Mouse (Mus musculus): ENCODE results near the gene Il27ra. TPM values are rescaled to one million over a fixed set of nuclear protein-coding genes. Genes with fewer than 3 reads are reported as not detected.
"Not testable (repeated sequence)": the region's sequence is repeated elsewhere in the genome, so short reads cannot be mapped to it uniquely, and the experiment has no call there.

Gene Il27ra
- polyA plus RNA-seq, 1 experiment from 2014 or later: 2.9 TPM

- peaks cover 50% of the 10 kb centered on the region for H3K36me3 ChIP-seq (ENCODE audit: insufficient read depth, low read length)
- no peak overlapping the region for H3K27ac ChIP-seq (ENCODE audit: low read length)
- peaks cover 7% of the 10 kb centered on the region for H3K4me1 ChIP-seq (ENCODE audit: insufficient read depth, low read length)
- no peaks in the 10 kb centered on the region for H3K27me3 ChIP-seq (ENCODE audit: insufficient read depth, low read length)
- H3K9me3 ChIP-seq (ENCODE audit: low read length): no peaks in the 10 kb centered on the region
- H3K4me3 ChIP-seq (ENCODE audit: low read length): no peak overlapping the region
- H3K9ac ChIP-seq (replicated peaks; ENCODE audit: low read length): no peak overlapping the region
- no peak overlapping the region for H3K4me2 ChIP-seq (replicated peaks; ENCODE audit: low read depth, low read length)
- no peak for ATAC-seq (ENCODE audit: low FRiP score, low TSS enrichment)
- WGBS: 56% methylated on average over 2 of the region's 2 CpGs
Measured at GRCm38 (mm10) chr8:83992488-83992887, 49.9 kb downstream of the Il27ra start.

DNA sequence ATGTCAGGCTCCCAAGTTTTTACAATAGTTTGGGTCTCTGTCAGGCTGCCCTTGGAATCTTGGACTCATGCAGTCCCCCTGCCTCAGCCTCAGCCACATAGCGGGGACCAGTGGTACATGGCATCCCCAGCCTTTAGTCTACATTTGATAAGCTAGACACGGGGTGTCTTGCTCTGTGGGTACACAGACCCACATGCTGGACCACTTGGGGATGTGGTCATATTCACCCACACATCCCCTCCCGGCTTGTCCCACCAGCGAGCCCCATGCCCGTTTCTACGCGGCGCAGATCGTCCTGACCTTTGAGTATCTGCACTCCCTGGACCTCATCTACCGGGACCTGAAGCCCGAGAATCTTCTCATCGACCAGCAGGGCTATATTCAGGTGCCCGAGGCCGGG, 52.2 kb downstream of the Il27ra start:
- no peak overlapping the region for H3K4me2 ChIP-seq (replicated peaks; ENCODE audit: low read depth, low read length)
- no peak overlapping the region for H3K27ac ChIP-seq (ENCODE audit: low read length)
- no peak overlapping the region for H3K9ac ChIP-seq (replicated peaks; ENCODE audit: low read length)
- no peak for ATAC-seq (ENCODE audit: low FRiP score, low TSS enrichment)
- no peaks in the 10 kb centered on the region for H3K27me3 ChIP-seq (ENCODE audit: insufficient read depth, low read length)
- no peaks in the 10 kb centered on the region for H3K9me3 ChIP-seq (ENCODE audit: low read length)
- H3K4me3 ChIP-seq (ENCODE audit: low read length): no peak overlapping the region
- H3K4me1 ChIP-seq (ENCODE audit: insufficient read depth, low read length): no peaks in the 10 kb centered on the region
- 93% methylated on average over 14 of the region's 14 CpGs for WGBS
- peaks cover 70% of the 10 kb centered on the region for H3K36me3 ChIP-seq (ENCODE audit: insufficient read depth, low read length)

DNA sequence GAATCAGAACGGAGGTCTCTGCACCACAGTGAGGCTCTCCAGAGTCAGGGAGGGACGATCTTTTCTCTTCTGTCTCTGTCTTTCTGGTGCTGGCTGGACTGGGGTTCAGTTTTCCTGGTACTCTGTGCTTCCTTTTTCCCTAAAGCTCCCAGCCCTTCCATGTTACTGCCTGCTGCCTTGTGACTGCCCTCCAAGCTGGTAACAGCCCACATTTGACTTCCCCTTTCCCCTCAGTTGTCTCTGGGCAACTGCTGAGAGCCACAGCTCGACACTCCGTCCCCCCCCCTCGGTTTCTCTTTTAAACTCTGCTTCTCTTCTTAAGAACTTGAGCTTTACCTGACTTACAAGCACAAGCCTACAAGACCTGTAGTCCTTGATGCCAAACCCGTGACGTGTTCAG, 53.1 kb downstream of the Il27ra start:
- Histone ChIP-seq H3K27me3 (ENCODE audit: insufficient read depth, low read length) (no peaks in the 10 kb centered on the region), H3K4me3 (ENCODE audit: low read length) (no peak overlapping the region), H3K36me3 (ENCODE audit: insufficient read depth, low read length) (peaks cover 73% of the 10 kb centered on the region), H3K4me2 (replicated peaks; ENCODE audit: low read depth, low read length) (no peak overlapping the region), H3K27ac (ENCODE audit: low read length) (no peak overlapping the region), H3K4me1 (ENCODE audit: insufficient read depth, low read length) (no peaks in the 10 kb centered on the region), H3K9me3 (ENCODE audit: low read length) (no peaks in the 10 kb centered on the region), H3K9ac (replicated peaks; ENCODE audit: low read length) (no peak overlapping the region)
- WGBS: 86% methylated on average over 7 of the region's 7 CpGs
- no peak for ATAC-seq (ENCODE audit: low FRiP score, low TSS enrichment)

DNA sequence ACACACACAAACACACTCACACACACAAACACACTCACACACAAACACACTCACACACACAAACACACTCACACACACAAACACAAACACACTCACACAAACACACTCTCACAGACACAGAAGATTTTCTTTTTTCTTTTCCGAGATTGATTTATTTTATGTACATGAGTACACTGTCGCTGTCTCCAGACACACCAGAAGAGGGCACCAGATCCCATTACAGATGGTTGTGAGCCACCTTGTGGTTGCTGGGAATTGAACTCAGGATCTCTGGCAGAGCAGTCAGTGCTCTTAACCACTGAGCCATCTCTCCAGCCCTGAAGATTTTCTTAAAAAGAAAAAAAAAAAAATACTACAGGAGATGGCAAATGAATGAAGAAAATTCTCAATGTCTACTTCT, 59.2 kb downstream of the Il27ra start:
- H3K27ac ChIP-seq (ENCODE audit: low read length); H3K27me3 ChIP-seq (ENCODE audit: insufficient read depth, low read length); H3K4me2 ChIP-seq (replicated peaks; ENCODE audit: low read depth, low read length); H3K4me3 ChIP-seq (ENCODE audit: low read length); H3K9me3 ChIP-seq (ENCODE audit: low read length); H3K4me1 ChIP-seq (ENCODE audit: insufficient read depth, low read length); ATAC-seq (ENCODE audit: low FRiP score, low TSS enrichment); H3K9ac ChIP-seq (replicated peaks; ENCODE audit: low read length): not testable (repeated sequence)
- 98% methylated on average over 2 of the region's 2 CpGs for WGBS
- H3K36me3 ChIP-seq (ENCODE audit: insufficient read depth, low read length): peaks cover 68% of the 10 kb centered on the region

- Histone ChIP-seq H3K4me3 (ENCODE audit: low read length) (no peak overlapping the region), H3K4me1 (ENCODE audit: insufficient read depth, low read length) (peaks cover 6% of the 10 kb centered on the region), H3K27me3 (ENCODE audit: insufficient read depth, low read length) (no peaks in the 10 kb centered on the region), H3K36me3 (ENCODE audit: insufficient read depth, low read length) (peaks cover 60% of the 10 kb centered on the region), H3K4me2 (replicated peaks; ENCODE audit: low read depth, low read length) (no peak overlapping the region), H3K9me3 (ENCODE audit: low read length) (no peaks in the 10 kb centered on the region; the same call in 1 of the 2 replicates), H3K27ac (ENCODE audit: low read length) (no peak overlapping the region), H3K9ac (replicated peaks; ENCODE audit: low read length) (no peak overlapping the region)
- 80% methylated on average over 4 of the region's 4 CpGs for WGBS
- no peak for ATAC-seq (ENCODE audit: low FRiP score, low TSS enrichment)
Measured at GRCm38 (mm10) chr8:83982449-83982848, 59.9 kb downstream of the Il27ra start.

GRCm38 (mm10) chr8:83981533-83981932, 60.9 kb downstream of the Il27ra start:
- Histone ChIP-seq H3K36me3 (ENCODE audit: insufficient read depth, low read length) (peaks cover 51% of the 10 kb centered on the region), H3K27ac (ENCODE audit: low read length) (no peak overlapping the region), H3K9me3 (ENCODE audit: low read length) (no peaks in the 10 kb centered on the region; the same call in 1 of the 2 replicates), H3K4me1 (ENCODE audit: insufficient read depth, low read length) (peaks cover 13% of the 10 kb centered on the region), H3K4me3 (ENCODE audit: low read length) (no peak overlapping the region), H3K27me3 (ENCODE audit: insufficient read depth, low read length) (no peaks in the 10 kb centered on the region), H3K4me2 (replicated peaks; ENCODE audit: low read depth, low read length) (no peak overlapping the region), H3K9ac (replicated peaks; ENCODE audit: low read length) (no peak overlapping the region)
- WGBS: 97% methylated on average over 7 of the region's 7 CpGs
- no peak for ATAC-seq (ENCODE audit: low FRiP score, low TSS enrichment)

DNA sequence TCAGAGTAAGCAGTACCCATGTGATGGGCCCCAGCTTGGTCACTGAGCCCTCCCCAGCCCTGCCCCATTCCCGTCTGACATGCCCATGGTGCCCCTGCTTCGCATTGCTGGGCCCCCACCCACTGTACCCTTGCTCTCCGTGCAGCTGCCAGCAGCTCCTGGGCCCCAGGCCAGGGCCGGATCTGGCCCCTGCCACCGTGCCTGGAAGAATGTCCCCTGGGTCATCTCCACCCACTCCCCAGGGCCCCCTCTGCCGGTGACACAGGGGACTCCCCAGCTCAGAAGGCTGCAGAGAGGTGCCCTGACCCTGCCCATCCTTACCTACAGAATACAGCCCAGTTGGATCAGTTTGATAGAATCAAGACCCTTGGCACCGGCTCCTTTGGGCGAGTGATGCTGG, 61.5 kb downstream of the Il27ra start:
- H3K4me1 ChIP-seq (ENCODE audit: insufficient read depth, low read length): peaks cover 13% of the 10 kb centered on the region
- WGBS: 84% methylated on average over 8 of the region's 8 CpGs
- H3K9me3 ChIP-seq (ENCODE audit: low read length): no peaks in the 10 kb centered on the region; the same call in 1 of the 2 replicates
- peaks cover 45% of the 10 kb centered on the region for H3K36me3 ChIP-seq (ENCODE audit: insufficient read depth, low read length)
- no peaks in the 10 kb centered on the region for H3K27me3 ChIP-seq (ENCODE audit: insufficient read depth, low read length)
- H3K4me3 ChIP-seq (ENCODE audit: low read length): no peak overlapping the region
- no peak overlapping the region for H3K4me2 ChIP-seq (replicated peaks; ENCODE audit: low read depth, low read length)
- H3K27ac ChIP-seq (ENCODE audit: low read length): no peak overlapping the region
- no peak for ATAC-seq (ENCODE audit: low FRiP score, low TSS enrichment)
- H3K9ac ChIP-seq (replicated peaks; ENCODE audit: low read length): no peak overlapping the region

MicroRNAs within 50 kb of the gene (microRNA counts, 519-probe panel; counts per million panel counts)
- microRNA mmu-miR-1199 (104 counts per million, percentile 35 among the panel's probes with 10 or more counts), microRNA mmu-miR-709 (2,491 counts per million, percentile 61 among the panel's probes with 10 or more counts)

Small RNA genes within 50 kb of the gene (microRNA-seq; reads per million reads assigned to microRNA genes)
- gene Mir1199 (1.4 reads per million), gene Mir709 (not detected), gene Mir8111 (3.8 reads per million, percentile 18 among the genes with 10 or more reads in this experiment)

Other genes with a start within 250 kb of the Il27ra start
- 17.8 and 19.6 TPM in 2 replicates for gene Adgrl1, start 142.5 kb downstream of the Il27ra start, polyA plus RNA-seq (2015; fragmentation: Nextera tagmentation; extraction: Ambion mirVana)
- gene Gm10644, start 87.4 kb downstream of the Il27ra start, polyA plus RNA-seq (2015; fragmentation: Nextera tagmentation; extraction: Ambion mirVana): 0.85 and 1.0 TPM in 2 replicates
- gene Asf1b, start 87.1 kb downstream of the Il27ra start, polyA plus RNA-seq (2015; fragmentation: Nextera tagmentation; extraction: Ambion mirVana): 58.2 and 65.1 TPM in 2 replicates
- gene Prkaca, start 69.6 kb downstream of the Il27ra start, polyA plus RNA-seq (2015; fragmentation: Nextera tagmentation; extraction: Ambion mirVana): 105 and 143 TPM in 2 replicates
- 9.4 and 11.6 TPM in 2 replicates for gene Samd1, start 44.9 kb downstream of the Il27ra start, polyA plus RNA-seq (2015; fragmentation: Nextera tagmentation; extraction: Ambion mirVana)
- gene 1700067K01Rik, start 41.1 kb downstream of the Il27ra start, polyA plus RNA-seq (2015; fragmentation: Nextera tagmentation; extraction: Ambion mirVana): 0.51 and 1.1 TPM in 2 replicates
- gene 2210011C24Rik, start 30.4 kb downstream of the Il27ra start, polyA plus RNA-seq (2015; fragmentation: Nextera tagmentation; extraction: Ambion mirVana): 7.5 and 9.0 TPM in 2 replicates
- gene Palm3, start 21.1 kb downstream of the Il27ra start, polyA plus RNA-seq (2015; fragmentation: Nextera tagmentation; extraction: Ambion mirVana): 15.5 and 16.7 TPM in 2 replicates
- gene Rln3, start 2.4 kb upstream of the Il27ra start, polyA plus RNA-seq (2015; fragmentation: Nextera tagmentation; extraction: Ambion mirVana): not detected in 2 replicates
- gene Gm10643, start 22.5 kb upstream of the Il27ra start, polyA plus RNA-seq (2015; fragmentation: Nextera tagmentation; extraction: Ambion mirVana): 1.2 TPM in 2 replicates
- 10.5 and 11.2 TPM in 2 replicates for gene Rfx1, start 24.2 kb upstream of the Il27ra start, polyA plus RNA-seq (2015; fragmentation: Nextera tagmentation; extraction: Ambion mirVana)
- gene Dcaf15, start 62.2 kb upstream of the Il27ra start, polyA plus RNA-seq (2015; fragmentation: Nextera tagmentation; extraction: Ambion mirVana): 11.0 and 11.3 TPM in 2 replicates
- gene Podnl1, start 83.4 kb upstream of the Il27ra start, polyA plus RNA-seq (2015; fragmentation: Nextera tagmentation; extraction: Ambion mirVana): 0.24 and 0.30 TPM in 2 replicates
- gene Cc2d1a, start 105.3 kb upstream of the Il27ra start, polyA plus RNA-seq (2015; fragmentation: Nextera tagmentation; extraction: Ambion mirVana): 29.0 and 31.1 TPM in 2 replicates
- 1.7 and 1.9 TPM in 2 replicates for gene 4930432K21Rik, start 105.4 kb upstream of the Il27ra start, polyA plus RNA-seq (2015; fragmentation: Nextera tagmentation; extraction: Ambion mirVana)
- 2.6 and 3.1 TPM in 2 replicates for gene Nanos3, start 142.6 kb upstream of the Il27ra start, polyA plus RNA-seq (2015; fragmentation: Nextera tagmentation; extraction: Ambion mirVana)
- gene Zswim4, start 194.5 kb upstream of the Il27ra start, polyA plus RNA-seq (2015; fragmentation: Nextera tagmentation; extraction: Ambion mirVana): 18.3 and 18.5 TPM in 2 replicates
- 321 and 330 TPM in 2 replicates for gene D8Ertd738e, start 207.1 kb upstream of the Il27ra start, polyA plus RNA-seq (2015; fragmentation: Nextera tagmentation; extraction: Ambion mirVana)
- gene Mri1, start 214.7 kb upstream of the Il27ra start, polyA plus RNA-seq (2015; fragmentation: Nextera tagmentation; extraction: Ambion mirVana): 70.1 and 71.1 TPM in 2 replicates
- gene Ccdc130, start 227.8 kb upstream of the Il27ra start, polyA plus RNA-seq (2015; fragmentation: Nextera tagmentation; extraction: Ambion mirVana): 20.5 and 22.6 TPM in 2 replicates